Mouse (Mus musculus): ENCODE measurements around the gene Tmtc1.

DNA sequence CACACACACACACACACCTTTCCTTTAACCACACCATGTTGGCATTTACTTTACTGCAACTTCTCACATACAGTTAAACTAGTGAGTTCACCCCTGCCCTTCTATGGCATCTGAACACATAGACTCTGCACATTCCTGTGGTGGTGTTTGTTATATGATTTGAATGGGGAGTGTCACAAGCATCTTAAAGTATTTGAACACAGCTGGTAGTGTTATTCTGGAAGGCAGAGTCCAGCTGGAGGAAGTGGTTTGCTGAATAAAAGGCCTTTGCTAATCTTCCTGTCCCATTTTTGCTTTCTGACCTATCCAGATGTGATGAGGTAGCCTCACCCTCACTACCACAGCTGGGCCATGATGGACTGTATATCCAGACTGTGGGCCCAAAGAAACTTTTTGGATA, 125.5 kb downstream of the Tmtc1 start:
- no peak for TF ChIP-seq CTCF (IDR thresholded peaks at IDR 0.05)
- peak; percentile 75 for TF ChIP-seq EP300 (IDR thresholded peaks at IDR 0.05)

All from lung, postnatal 0 days (tissue).